Comparison of ENCODE assay signal across 8 mouse cellular contexts in the genomic region with DNA sequence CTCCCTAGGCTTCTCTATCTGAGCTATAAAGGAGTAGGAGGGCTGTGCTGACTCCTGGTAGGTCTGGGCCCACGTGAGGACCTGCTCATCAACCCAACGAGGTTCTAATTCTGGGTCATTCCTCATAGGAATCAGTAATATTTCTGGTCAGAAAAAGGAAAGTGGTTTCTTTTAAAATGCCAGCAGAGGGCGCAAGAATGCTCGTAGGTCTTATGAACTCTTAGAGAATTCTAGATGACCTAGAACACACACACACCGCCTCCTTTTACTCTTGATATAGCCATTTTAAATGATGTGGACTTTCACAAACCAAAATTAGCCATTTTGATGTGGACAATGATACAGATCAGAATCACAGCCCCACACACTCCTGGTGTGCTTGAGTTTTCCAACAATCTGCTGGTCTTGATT. TPM values are rescaled to one million over a fixed set of nuclear protein-coding genes. Genes with fewer than 3 reads are reported as not detected.
DNase-seq lines count a peak whose midpoint lies in the region; ATAC-seq and TF ChIP-seq lines count a peak whose summit lies in the region.

No protein-coding gene starts in this region.

- H3K79me2 ChIP-seq in MEL (ENCODE audit: control insufficient read depth, insufficient read depth, low read length, poor library complexity) = no peaks in the 10 kb centered on the region; the same call in 1 of the 2 replicates

- H3K4me1 ChIP-seq in kidney, embryonic 15.5 days = peaks cover 36% of the 10 kb centered on the region
- peaks cover 3 to 14% of the 10 kb centered on the region in 2 experiments for H3K4me1 ChIP-seq in MEL (ENCODE audit: control insufficient read depth in 1 of 2, insufficient read depth in 2 of 2, low read length in 2 of 2)
- H3K4me1 ChIP-seq in liver, embryonic 13.5 days (replicated peaks) = peaks cover 44% of the 10 kb centered on the region

- peak; percentile 33 to 98 (median 73) for TF ChIP-seq CTCF in MEL (IDR thresholded peaks at IDR 0.05 in 2 of 3, conservative IDR thresholded peaks at IDR 0.05 in 1 of 3; ENCODE audit: control insufficient read depth in 1 of 3, insufficient read depth in 1 of 3, low read depth in 2 of 3, low read length in 3 of 3, poor library complexity in 1 of 3, severe bottlenecking in 1 of 3)

- no peaks in the 10 kb centered on the region for H3K27me3 ChIP-seq in kidney, embryonic 15.5 days
- H3K27me3 ChIP-seq in MEL (ENCODE audit: control insufficient read depth in 1 of 2, insufficient read depth in 2 of 2, low read length in 2 of 2) = no peaks in the 10 kb centered on the region
- no peaks in the 10 kb centered on the region for H3K27me3 ChIP-seq in liver, embryonic 13.5 days

- no peak for TF ChIP-seq POLR2A in MEL (IDR thresholded peaks at IDR 0.05; ENCODE audit: control insufficient read depth in 1 of 2, insufficient read depth in 1 of 2, low read depth in 1 of 2, low read length in 2 of 2, poor library complexity in 1 of 2)

- no peak overlapping the region for H3K27ac ChIP-seq in kidney, embryonic 15.5 days
- no peak overlapping the region for H3K27ac ChIP-seq in MEL (ENCODE audit: control insufficient read depth, low read depth, low read length)
- no peak overlapping the region for H3K27ac ChIP-seq in liver, embryonic 13.5 days

- WGBS in kidney, embryonic 15.5 days = 7% methylated on average over 5 of the region's 5 CpGs
- WGBS in liver, embryonic 13.5 days (ENCODE audit: insufficient replicate concordance) = 6% methylated on average over 5 of the region's 5 CpGs

- DNase-seq in kidney, adult 11 months = peak; percentile 8
- DNase-seq in MEL (ENCODE audit: low read depth, low spot score) = peak; percentile 94
- peak; percentile 91 for DNase-seq in embryo, embryonic 10.5 days (ENCODE audit: low spot score)
- peak; percentile 43 to 45 for DNase-seq in heart, postnatal 36 days
- peak; percentile 34 for DNase-seq in liver, embryonic 13.5 days
- DNase-seq in retina, adult 2 months (ENCODE audit: low read depth, low spot score) = peak; percentile 54
- DNase-seq in urinary bladder, postnatal 10 days (ENCODE audit: low spot score) = no peak

- no peak overlapping the region for H3K4me3 ChIP-seq in kidney, embryonic 15.5 days (replicated peaks)
- H3K4me3 ChIP-seq in MEL (ENCODE audit: control insufficient read depth in 1 of 2, insufficient read depth in 1 of 2, low read depth in 2 of 2, low read length in 2 of 2) = peak overlapping the region; percentile 38 to 53
- H3K4me3 ChIP-seq in liver, embryonic 13.5 days (replicated peaks) = peak overlapping the region; percentile 60; the same call in 1 of the 2 replicates

- no peak for ATAC-seq in kidney, embryonic 15.5 days (replicated peaks; ENCODE audit: low FRiP score)
- ATAC-seq in liver, embryonic 13.5 days (ENCODE audit: low read depth) = no peak

- no peak overlapping the region for H3K9ac ChIP-seq in kidney, embryonic 15.5 days
- H3K9ac ChIP-seq in MEL (ENCODE audit: control insufficient read depth, low read depth, low read length, poor library complexity, severe bottlenecking) = peak overlapping the region; percentile 34
- no peak overlapping the region for H3K9ac ChIP-seq in liver, embryonic 13.5 days

- intact Hi-C loops in heart, postnatal 36 days (cut with DNase I) = loop anchor here (1.0 to 2.0 kb wide), 3 partner anchors 50 to 173 kb away; no protein-coding TSS in a partner anchor

- H3K36me3 ChIP-seq in kidney, embryonic 15.5 days = no peaks in the 10 kb centered on the region
- peaks cover 0 to 9% of the 10 kb centered on the region in 2 experiments; a peak in 2 of 4 replicates for H3K36me3 ChIP-seq in MEL (ENCODE audit: control insufficient read depth in 1 of 2, insufficient read depth in 2 of 2, low read length in 2 of 2)
- no peaks in the 10 kb centered on the region for H3K36me3 ChIP-seq in liver, embryonic 13.5 days

- H3K4me2 ChIP-seq in kidney, embryonic 15.5 days = no peak overlapping the region
- H3K4me2 ChIP-seq in liver, embryonic 13.5 days = peak overlapping the region; percentile 94

- H3K9me3 ChIP-seq in kidney, embryonic 15.5 days (replicated peaks) = no peaks in the 10 kb centered on the region
- no peaks in the 10 kb centered on the region for H3K9me3 ChIP-seq in MEL (replicated peaks; ENCODE audit: insufficient read depth, low read length)
- no peaks in the 10 kb centered on the region for H3K9me3 ChIP-seq in liver, embryonic 13.5 days (replicated peaks)

- peak; percentile 92 for TF ChIP-seq RAD21 in MEL (IDR thresholded peaks at IDR 0.05; ENCODE audit: low read depth, low read length)

- TF ChIP-seq EP300 in MEL (IDR thresholded peaks at IDR 0.05; ENCODE audit: low read depth in 1 of 2, low read length in 2 of 2) = no peak

TF ChIP-seq in MEL, 35 proteins besides CTCF, POLR2A, EP300 and RAD21 (continues in another document):
- TF ChIP-seq NRF1 (IDR thresholded peaks at IDR 0.05; ENCODE audit: insufficient read depth, low read depth, low read length, poor library complexity, severe bottlenecking) (no peak), MYB (IDR thresholded peaks at IDR 0.05; ENCODE audit: low read depth, low read length) (no peak), POLR2AphosphoS2 (IDR thresholded peaks at IDR 0.05; ENCODE audit: low read length) (no peak), CHD1 (IDR thresholded peaks at IDR 0.05; ENCODE audit: low read depth, low read length) (no peak), MAX (IDR thresholded peaks at IDR 0.05; ENCODE audit: low read length) (no peak), MAFK (IDR thresholded peaks at IDR 0.05; ENCODE audit: borderline replicate concordance, low read depth, low read length) (no peak), USF2 (IDR thresholded peaks at IDR 0.05; ENCODE audit: borderline replicate concordance in 1 of 2, insufficient read depth in 1 of 2, low read depth in 1 of 2, low read length in 2 of 2) (no peak), ZNF384 (IDR thresholded peaks at IDR 0.05; ENCODE audit: low read depth, low read length) (no peak; the same call in 1 of the 2 replicates), ZKSCAN1 (IDR thresholded peaks at IDR 0.05; ENCODE audit: low read depth, low read length) (no peak), USF1 (IDR thresholded peaks at IDR 0.05; ENCODE audit: low read depth, low read length) (no peak), MYC (IDR thresholded peaks at IDR 0.05; ENCODE audit: low read depth, low read length) (peak; percentile 38; the same call in 1 of the 2 replicates), SMC3 (IDR thresholded peaks at IDR 0.05; ENCODE audit: low read depth, low read length) (peak; percentile 100), MEF2A (IDR thresholded peaks at IDR 0.05; ENCODE audit: extremely low read depth, insufficient replicate concordance, low read depth, low read length, poor library complexity, severe bottlenecking) (no peak), KAT2A (conservative IDR thresholded peaks at IDR 0.05; ENCODE audit: low read depth, low read length) (no peak), ZC3H11A (IDR thresholded peaks at IDR 0.05; ENCODE audit: low read depth, low read length) (peak; percentile 98), UBTF (IDR thresholded peaks at IDR 0.05; ENCODE audit: borderline replicate concordance, insufficient read depth, low read depth, low read length) (no peak), GABPA (IDR thresholded peaks at IDR 0.05; ENCODE audit: low read depth, low read length) (no peak), HCFC1 (IDR thresholded peaks at IDR 0.05; ENCODE audit: low read depth, low read length) (no peak), GATA1 (IDR thresholded peaks at IDR 0.05; ENCODE audit: low read depth, low read length) (0 out of 2 replicates have a peak, but pooled peaks have one; percentile 11), SIN3A (IDR thresholded peaks at IDR 0.05; ENCODE audit: low read length) (peak; percentile 57), ELF1 (IDR thresholded peaks at IDR 0.05; ENCODE audit: low read depth, low read length) (no peak), MAZ (IDR thresholded peaks at IDR 0.05; ENCODE audit: low read depth, low read length) (no peak), POLR2AphosphoS5 (IDR thresholded peaks at IDR 0.05; ENCODE audit: borderline replicate concordance, low read depth, low read length) (no peak), BHLHE40 (IDR thresholded peaks at IDR 0.05; ENCODE audit: borderline replicate concordance, low read depth, low read length) (no peak), JUND (IDR thresholded peaks at IDR 0.05; ENCODE audit: low read depth, low read length) (no peak), RCOR1 (IDR thresholded peaks at IDR 0.05; ENCODE audit: low read depth, low read length) (no peak), TBP (IDR thresholded peaks at IDR 0.05; ENCODE audit: low read depth, low read length) (0 out of 2 replicates have a peak, but pooled peaks have one; percentile 44), CHD2 (IDR thresholded peaks at IDR 0.05; ENCODE audit: low read length) (no peak), ETS1 (IDR thresholded peaks at IDR 0.05; ENCODE audit: low read depth, low read length) (no peak), MXI1 (IDR thresholded peaks at IDR 0.05; ENCODE audit: low read depth, low read length) (no peak)

RNA-seq across cellular contexts. Expression of gene Scd3, which starts 42.7 kb away (rescaled TPM):
- polyA plus RNA-seq in kidney, embryonic 15.5 days (2015; fragmentation: Nextera tagmentation; extraction: Ambion mirVana) = 0.45 and 0.66 TPM in 2 replicates
- total RNA-seq in MEL (2012; rRNA removed) = 0.96 and 1.4 TPM in 2 replicates
- 100 to 1,000 TPM in 1 of 2 experiments, under 1 TPM in 1; 0.65 to 745 TPM for polyA plus RNA-seq in MEL (2012; ENCODE audit: insufficient read depth in 1 of 2, insufficient read length in 2 of 2, low read depth in 1 of 2, low replicate concordance in 2 of 2, missing spikeins in 1 of 2)
- total RNA-seq in heart, postnatal 36 days (2021) = not detected
- polyA plus RNA-seq in liver, embryonic 13.5 days (2015; fragmentation: Nextera tagmentation; extraction: Ambion mirVana) = not detected in 2 replicates

RNA-seq across cellular contexts. Expression of gene Scd2, which starts 47.7 kb away (rescaled TPM):
- polyA plus RNA-seq in kidney, embryonic 15.5 days (2015; fragmentation: Nextera tagmentation; extraction: Ambion mirVana) = 185 and 195 TPM in 2 replicates
- total RNA-seq in MEL (2012; rRNA removed) = 392 and 554 TPM in 2 replicates
- 100 to 1,000 TPM in 1 of 2 experiments, 10 to 100 TPM in 1; 47.4 to 593 TPM for polyA plus RNA-seq in MEL (2012; ENCODE audit: insufficient read depth in 1 of 2, insufficient read length in 2 of 2, low read depth in 1 of 2, low replicate concordance in 2 of 2, missing spikeins in 1 of 2)
- 10 to 100 TPM; 10.7 to 13.0 TPM for total RNA-seq in heart, postnatal 36 days (2021)
- 73.7 and 106 TPM in 2 replicates for polyA plus RNA-seq in liver, embryonic 13.5 days (2015; fragmentation: Nextera tagmentation; extraction: Ambion mirVana)

RNA-seq across cellular contexts. Expression of gene Pkd2l1, which starts 53.5 kb away (rescaled TPM):
- polyA plus RNA-seq in kidney, embryonic 15.5 days (2015; fragmentation: Nextera tagmentation; extraction: Ambion mirVana) = 0.05 and 0.09 TPM in 2 replicates
- not detected in 2 replicates for total RNA-seq in MEL (2012; rRNA removed)
- polyA plus RNA-seq in MEL (2012; ENCODE audit: insufficient read depth in 1 of 2, insufficient read length in 2 of 2, low read depth in 1 of 2, low replicate concordance in 2 of 2, missing spikeins in 1 of 2) = not detected
- not detected for total RNA-seq in heart, postnatal 36 days (2021)
- polyA plus RNA-seq in liver, embryonic 13.5 days (2015; fragmentation: Nextera tagmentation; extraction: Ambion mirVana) = not detected in 2 replicates
